Mouse (Mus musculus) stomach, postnatal 0 days (tissue): ENCODE results near the gene Chit1. TPM values are rescaled to one million over a fixed set of nuclear protein-coding genes. Genes with fewer than 3 reads are reported as not detected.
A peak's percentile ranks its signal among the peaks of the same experiment; 100 is the strongest.

Source experiments
- ATAC-seq: fragments of 200-750 bp; cut with Nextera tagmentation; 2 replicates; pipeline ENCODE4 v1.8.0; 2017; ENCODE audit not compliant: low FRiP score, low TSS enrichment
- DNase-seq: peaks from one replicate; pipeline ENCODE4 v3.0.0-alpha.2; 2016; ENCODE audit warnings: low spot score
- H3K27ac ChIP-seq: fragments of 300-500 bp; sonication (generic); replicated peaks from 2 replicates; pipeline ENCODE4 v1.5.1; 2014; ENCODE audit warnings: mild to moderate bottlenecking, control low read depth
- H3K27me3 ChIP-seq: fragments of 300-500 bp; sonication (generic); 2 replicates; pipeline ENCODE4 v1.6.1; 2014; ENCODE audit warnings: low read length; ENCODE audit not compliant: control insufficient read depth, insufficient read depth
- H3K36me3 ChIP-seq: fragments of 300-500 bp; sonication (generic); 2 replicates; pipeline ENCODE4 v1.6.1; 2014; ENCODE audit warnings: low read length, mixed read lengths; ENCODE audit not compliant: control insufficient read depth, insufficient read depth
- H3K4me1 ChIP-seq: fragments of 300-500 bp; sonication (generic); replicated peaks from 2 replicates; pipeline ENCODE4 v1.6.1; 2014; ENCODE audit warnings: antibody characterized with exemption; ENCODE audit not compliant: control insufficient read depth, insufficient read depth
- H3K4me2 ChIP-seq: fragments of 300-500 bp; sonication (generic); replicated peaks from 2 replicates; pipeline ENCODE4 v1.6.1; 2014; ENCODE audit warnings: low read depth, mild to moderate bottlenecking, control low read depth, moderate library complexity
- H3K4me3 ChIP-seq: fragments of 300-500 bp; sonication (generic); 2 replicates; pipeline ENCODE4 v1.5.1; 2014; ENCODE audit warnings: low read depth, low read length, control low read depth
- H3K9ac ChIP-seq: fragments of 300-500 bp; sonication (generic); 2 replicates; pipeline ENCODE4 v1.6.1; 2014; ENCODE audit warnings: mild to moderate bottlenecking, low read length, control low read depth, mixed read lengths
- H3K9me3 ChIP-seq: fragments of 300-500 bp; sonication (generic); 2 replicates; pipeline ENCODE4 v1.6.1; 2016; ENCODE audit warnings: low read length; ENCODE audit not compliant: control insufficient read depth
- CTCF ChIP-seq: IDR thresholded peaks from 2 replicates; pipeline ENCODE4 v1.5.1; 2016; ENCODE audit warnings: antibody characterized with exemption, low read depth, mild to moderate bottlenecking, moderate library complexity
- EP300 ChIP-seq: optimal IDR thresholded peaks from 2 replicates; pipeline ENCODE3; 2016; ENCODE audit warnings: antibody characterized with exemption
- WGBS: fragments of 180-500 bp; shearing (Covaris S2); extraction: QIAGEN DNeasy Blood & Tissue Kit; methylation state at CpG from one replicate; pipeline ENCODE4 v1.1.7; 2014; 5-methylcytosine and 5-hydroxymethylcytosine counted together
- polyA plus RNA-seq: library from polyadenylated mRNA; unstranded; fragments of >200 nt; fragmentation: Nextera tagmentation; extraction: Ambion mirVana; gene quantifications from 2 replicates; pipeline ENCODE4 v1.2.1, GENCODE M21; 2015

The Chit1 gene
- polyA plus RNA-seq, 1 experiment from 2014 or later, result 38.5 TPM

DNA sequence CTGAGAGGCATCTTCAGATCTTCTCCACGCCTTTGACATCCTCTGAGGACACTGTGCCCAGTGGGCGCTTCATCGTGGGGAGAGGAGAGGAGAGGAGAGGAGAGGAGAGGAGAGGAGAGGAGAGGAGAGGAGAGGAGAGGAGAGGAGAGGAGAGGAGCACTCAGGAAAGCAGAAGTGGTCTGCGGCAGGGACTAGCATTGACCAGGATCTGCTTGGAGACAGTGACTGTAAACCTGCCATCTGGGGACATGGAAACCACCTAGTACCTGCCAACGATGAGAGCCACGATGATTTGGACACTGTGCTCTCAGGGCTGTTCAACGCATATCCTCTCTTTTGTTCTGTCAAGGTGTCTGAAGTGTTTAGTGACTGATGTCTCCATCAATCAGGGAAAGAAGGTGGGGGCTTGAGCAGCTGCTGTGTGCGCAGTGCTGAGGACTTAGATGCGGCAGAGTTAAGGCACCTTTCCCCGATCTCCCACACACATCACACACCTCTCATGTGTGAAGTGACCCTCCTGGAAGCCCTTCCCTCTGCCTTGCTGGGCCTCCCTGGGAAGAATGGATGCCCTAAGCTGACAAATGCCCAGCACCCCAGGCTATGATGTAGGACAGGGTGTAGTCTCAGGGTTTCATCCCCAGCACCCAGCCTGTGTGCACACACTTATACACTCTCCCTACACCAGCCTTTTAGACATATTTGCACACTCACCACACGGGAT lies 5.8 kb upstream of the Chit1 start:
- 61% methylated on average over 9 of the region's 11 CpGs for WGBS
- ATAC-seq (peak; percentile 7; the same call in 1 of the 2 replicates), DNase-seq (no peak)
- Histone ChIP-seq H3K36me3 (no peaks in the 10 kb centered on the region), H3K27ac (peak overlapping the region; percentile 71; the same call in 1 of the 2 replicates), H3K4me1 (peaks cover 7% of the 10 kb centered on the region), H3K9me3 (no peaks in the 10 kb centered on the region), H3K4me3 (no peak overlapping the region), H3K27me3 (no peaks in the 10 kb centered on the region), H3K4me2 (no peak overlapping the region), H3K9ac (no peak overlapping the region)
- no peak for TF ChIP-seq CTCF
- no peak for TF ChIP-seq EP300

DNA sequence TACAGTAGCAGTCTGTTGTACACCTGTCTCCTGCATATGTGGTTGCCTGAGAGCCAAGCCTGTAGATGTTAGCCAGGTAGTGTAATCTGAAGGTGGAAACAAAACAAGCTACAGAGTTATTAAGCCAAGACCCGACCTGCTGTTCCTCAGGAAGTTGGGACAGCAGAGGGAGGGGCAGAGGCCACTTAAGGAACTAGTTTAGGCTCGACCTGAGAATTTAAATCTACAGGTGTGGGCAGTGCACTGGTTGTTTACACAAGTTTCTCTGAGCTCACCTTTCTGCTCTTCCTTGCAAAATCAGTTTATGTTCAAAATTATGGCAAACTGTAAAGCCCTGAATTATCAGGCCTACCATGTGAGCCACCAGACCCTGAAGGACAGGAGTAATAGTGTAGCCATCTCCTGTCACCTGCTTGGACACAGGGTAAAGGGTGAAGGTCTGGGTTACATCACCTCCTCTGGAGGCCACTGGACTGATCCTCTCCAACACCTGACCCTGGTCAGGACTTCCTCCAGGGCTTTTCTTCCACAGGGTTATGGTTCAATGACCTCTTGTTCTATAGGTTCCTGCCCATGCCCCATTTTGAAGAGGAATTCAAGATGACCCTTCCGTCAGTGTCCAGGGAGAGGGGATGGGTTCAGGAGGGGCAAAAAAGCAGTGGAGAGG lies 5.1 kb upstream of the Chit1 start:
- DNase-seq (no peak), ATAC-seq (peak; percentile 13; the same call in 1 of the 2 replicates)
- no peaks in the 10 kb centered on the region for H3K36me3 ChIP-seq
- no peak overlapping the region for H3K4me3 ChIP-seq
- H3K27ac ChIP-seq, result peak overlapping the region; percentile 74
- H3K4me1 ChIP-seq, result peaks cover 3% of the 10 kb centered on the region
- no peaks in the 10 kb centered on the region for H3K9me3 ChIP-seq
- no peak overlapping the region for H3K4me2 ChIP-seq
- H3K9ac ChIP-seq, result no peak overlapping the region
- no peaks in the 10 kb centered on the region for H3K27me3 ChIP-seq
- no peak for TF ChIP-seq EP300
- no peak for TF ChIP-seq CTCF
- 35% methylated on average over 3 of the region's 3 CpGs for WGBS

DNA sequence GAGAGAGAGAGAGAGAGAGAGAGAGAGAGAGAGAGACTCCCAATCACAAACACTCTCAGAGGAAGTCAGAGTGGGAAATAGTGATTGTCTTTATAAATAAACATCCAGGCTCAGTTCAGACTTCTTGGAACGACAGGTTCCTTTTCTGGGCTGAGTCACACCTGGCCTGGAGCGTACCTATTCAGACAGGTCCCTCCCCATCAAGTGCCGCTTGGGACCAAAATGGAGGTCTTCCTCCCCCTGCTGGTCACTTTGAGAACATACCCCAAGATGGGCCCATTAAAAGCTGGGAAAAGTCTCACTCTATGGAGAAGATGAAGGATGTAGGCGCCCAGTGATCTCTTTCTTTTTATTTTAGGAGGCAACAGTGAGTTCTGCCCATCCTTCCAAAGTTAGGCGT lies 4.3 kb upstream of the Chit1 start:
- WGBS, result 0% methylated on average over 5 of the region's 5 CpGs
- TF ChIP-seq EP300 (peak; percentile 69), CTCF (peak; percentile 92)
- peaks cover 2% of the 10 kb centered on the region for H3K4me1 ChIP-seq
- peak overlapping the region; percentile 74 for H3K27ac ChIP-seq
- DNase-seq, result peak; percentile 81
- H3K9me3 ChIP-seq, result no peaks in the 10 kb centered on the region
- H3K4me2 ChIP-seq, result no peak overlapping the region
- no peaks in the 10 kb centered on the region for H3K27me3 ChIP-seq
- H3K9ac ChIP-seq, result no peak overlapping the region
- ATAC-seq, result peak; percentile 73
- H3K4me3 ChIP-seq, result no peak overlapping the region
- no peaks in the 10 kb centered on the region for H3K36me3 ChIP-seq

DNA sequence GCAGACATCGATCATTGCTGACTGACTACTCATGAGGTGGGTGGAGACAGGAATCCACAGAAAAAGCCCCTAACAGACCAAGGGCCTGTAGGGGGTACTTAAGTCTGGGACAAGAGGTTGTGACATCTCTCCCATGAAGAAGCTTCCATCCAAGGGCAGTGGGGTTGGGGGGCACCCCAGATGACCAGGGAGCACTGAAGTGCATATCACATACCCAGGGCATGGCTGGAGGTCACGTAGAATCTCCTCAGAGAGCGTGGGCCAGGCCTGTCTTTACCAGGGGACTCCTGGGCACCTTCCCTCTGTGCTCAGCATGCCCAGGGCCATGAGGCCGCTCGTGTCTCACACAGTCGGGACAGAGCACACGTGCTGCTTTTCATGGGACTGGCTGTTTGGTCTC lies 3.3 kb upstream of the Chit1 start:
- DNase-seq (no peak), ATAC-seq (no peak)
- Histone ChIP-seq H3K9me3 (no peaks in the 10 kb centered on the region), H3K27ac (no peak overlapping the region), H3K4me2 (no peak overlapping the region), H3K4me3 (no peak overlapping the region), H3K9ac (no peak overlapping the region), H3K4me1 (no peaks in the 10 kb centered on the region; the same call in none of the 2 replicates), H3K27me3 (no peaks in the 10 kb centered on the region), H3K36me3 (no peaks in the 10 kb centered on the region)
- no peak for TF ChIP-seq EP300
- TF ChIP-seq CTCF, result no peak
- 80% methylated on average over 7 of the region's 7 CpGs for WGBS

DNA sequence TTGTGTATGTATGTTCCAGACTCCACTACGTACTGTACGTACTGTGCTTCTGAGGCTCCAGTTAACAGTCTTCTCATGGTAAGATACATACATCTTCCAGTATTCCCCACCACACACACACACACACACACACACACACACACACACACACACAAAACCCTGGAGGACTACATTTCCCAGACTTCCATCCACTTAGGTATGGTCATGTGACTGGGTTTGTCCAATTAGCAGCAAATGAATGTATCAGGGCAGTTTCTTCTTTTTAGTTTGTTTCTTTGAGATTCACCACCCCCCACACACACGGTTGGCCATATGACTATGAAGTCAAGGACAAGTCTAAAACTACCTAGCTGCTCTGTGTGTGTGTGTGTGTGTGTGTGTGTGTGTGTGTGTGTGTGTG lies 1.0 kb upstream of the Chit1 start:
- no peak for DNase-seq
- Histone ChIP-seq H3K4me2 (no peak overlapping the region), H3K9ac (no peak overlapping the region), H3K4me1 (no peaks in the 10 kb centered on the region), H3K27me3 (no peaks in the 10 kb centered on the region), H3K9me3 (no peaks in the 10 kb centered on the region), H3K36me3 (no peaks in the 10 kb centered on the region), H3K27ac (no peak overlapping the region; the same call in 1 of the 2 replicates), H3K4me3 (no peak overlapping the region)
- no peak for ATAC-seq
- no peak for TF ChIP-seq CTCF
- TF ChIP-seq EP300, result no peak
- 89% methylated on average over 3 of the region's 3 CpGs for WGBS

DNA sequence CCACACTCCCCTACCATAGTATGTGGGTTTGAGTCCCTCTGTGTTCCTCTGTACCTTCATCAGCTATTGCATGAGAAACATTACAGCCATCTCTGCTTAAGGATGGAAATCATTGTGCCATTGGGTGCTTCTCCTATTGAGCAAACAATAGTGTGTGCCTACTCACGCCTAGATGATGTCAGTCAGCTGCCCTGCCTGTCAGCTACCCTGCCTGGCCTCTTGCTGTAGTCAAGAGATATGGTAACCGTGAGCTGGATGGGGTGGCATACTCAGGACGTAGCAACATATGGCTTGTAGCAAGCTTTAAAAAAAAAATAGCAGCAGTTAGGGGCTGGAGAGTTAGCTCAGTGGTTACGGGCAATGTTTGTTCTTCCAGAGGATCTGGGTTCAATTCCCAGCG lies 593 bp upstream of the Chit1 start:
- 73% methylated on average over 5 of the region's 5 CpGs for WGBS
- ATAC-seq, result peak; percentile 74
- no peak overlapping the region for H3K4me2 ChIP-seq

More for the DNA sequence above, 593 bp upstream of the Chit1 start:
- TF ChIP-seq CTCF (no peak), EP300 (no peak)
- H3K9ac ChIP-seq, result no peak overlapping the region
- peak overlapping the region; percentile 49; the same call in 1 of the 2 replicates for H3K27ac ChIP-seq
- peak; percentile 62 for DNase-seq
- H3K4me1 ChIP-seq, result no peaks in the 10 kb centered on the region
- H3K36me3 ChIP-seq, result no peaks in the 10 kb centered on the region
- no peaks in the 10 kb centered on the region for H3K9me3 ChIP-seq
- no peaks in the 10 kb centered on the region for H3K27me3 ChIP-seq
- H3K4me3 ChIP-seq, result no peak overlapping the region
